Mouse (Mus musculus) megakaryocyte, embryonic 14.5 days (primary cell): ENCODE data around the gene Gm29776. TPM values are rescaled to one million over a fixed set of nuclear protein-coding genes. Genes with fewer than 3 reads are reported as not detected.

Experiments
- H3K27me3 ChIP-seq: replicated peaks from 2 replicates; pipeline ENCODE3; 2012; ENCODE audit warnings: inconsistent platforms
- H3K36me3 ChIP-seq: replicated peaks from 2 replicates; pipeline ENCODE3; 2012; ENCODE audit warnings: low read length, inconsistent platforms, mixed read lengths
- H3K4me1 ChIP-seq: 2 replicates; pipeline ENCODE4 v1.6.1; 2012; ENCODE audit warnings: inconsistent platforms
- H3K4me3 ChIP-seq: replicated peaks from 2 replicates; pipeline ENCODE3; 2012; ENCODE audit warnings: moderate library complexity, mild to moderate bottlenecking, inconsistent platforms
- H3K9me3 ChIP-seq: 2 replicates; pipeline ENCODE4 v1.6.1; 2012; ENCODE audit warnings: inconsistent platforms
- FLI1 ChIP-seq: IDR thresholded peaks from 2 replicates; pipeline ENCODE4 v1.6.1; 2012; ENCODE audit warnings: low read length, inconsistent platforms, mixed read lengths
- GATA1 ChIP-seq: IDR thresholded peaks from 3 replicates; pipeline ENCODE4 v1.6.1; 2012; ENCODE audit warnings: mixed read lengths, low read length, inconsistent platforms, borderline replicate concordance
- polyA plus RNA-seq: library from polyadenylated mRNA; stranded (reverse); fragments of >175 nt; gene quantifications from 2 replicates; pipeline ENCODE4 v1.2.3, GENCODE M21; 2012; ENCODE audit warnings: low replicate concordance; ENCODE audit not compliant: insufficient read depth

Gm29776 gene
- polyA plus RNA-seq, 1 experiment = not detected

DNA sequence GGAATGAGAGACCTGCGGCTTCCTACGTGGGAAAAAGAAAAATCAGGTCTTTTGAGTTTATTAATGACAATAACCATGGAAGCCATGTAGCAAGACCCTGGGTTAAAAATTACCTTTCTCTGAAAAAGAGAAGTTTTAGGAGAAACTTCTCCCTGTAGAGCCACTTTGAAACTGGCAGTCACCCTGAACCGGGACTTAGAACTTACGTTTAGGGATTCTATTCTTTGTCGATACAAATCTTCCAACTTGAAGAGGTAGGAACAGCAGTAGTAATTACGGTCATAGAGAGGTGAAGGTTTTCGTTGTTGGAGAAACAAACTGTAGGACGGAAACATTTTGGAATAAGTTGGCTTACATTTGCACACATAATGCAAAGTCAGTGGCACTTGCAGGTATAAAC lies 11.4 kb downstream of the Gm29776 start:
- Histone ChIP-seq H3K27me3 (no peaks in the 10 kb centered on the region), H3K4me1 (peaks cover 52% of the 10 kb centered on the region), H3K9me3 (no peaks in the 10 kb centered on the region), H3K36me3 (peaks cover 45% of the 10 kb centered on the region), H3K4me3 (peak overlapping the region; percentile 100)
- TF ChIP-seq FLI1 (no peak), GATA1 (no peak)

DNA sequence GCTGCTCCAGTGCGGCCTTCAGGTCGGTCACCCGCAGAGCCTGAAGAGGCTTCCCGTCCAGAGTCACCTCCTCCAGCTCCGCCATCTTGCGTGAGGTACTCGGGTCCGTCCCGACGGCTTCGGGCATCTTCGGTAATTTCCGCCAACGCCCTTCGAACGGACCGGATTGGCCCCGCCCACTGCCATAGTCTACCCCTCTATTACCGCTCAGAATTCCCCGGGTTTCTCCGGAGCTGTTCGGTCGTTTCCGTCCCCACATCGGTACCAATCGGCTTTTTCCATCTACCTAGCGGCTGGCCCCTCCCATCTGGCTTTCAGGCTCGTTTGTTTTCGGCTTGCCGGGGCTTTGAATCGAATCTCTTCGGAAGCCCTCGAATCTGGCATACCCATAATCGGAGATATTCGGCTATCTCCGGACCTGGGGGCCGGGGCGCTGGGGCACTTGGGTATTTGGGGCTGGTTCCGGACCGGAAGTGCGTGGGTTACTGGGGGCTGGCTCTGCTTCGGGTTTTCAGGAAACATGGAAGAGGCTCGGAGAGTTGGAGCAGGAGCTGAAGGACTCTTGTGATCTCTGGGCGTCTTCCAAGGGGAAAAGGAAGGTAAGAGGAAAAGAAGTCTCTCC lies 12.0 kb downstream of the Gm29776 start, which contains the start of gene Acin1:
Gene Acin1 (minus strand): TSS at position 410 of the 622 bp plus-strand sequence.
- TF ChIP-seq FLI1 (peak; percentile 38; the same call in 1 of the 2 replicates), GATA1 (no peak)
- Histone ChIP-seq H3K27me3 (no peaks in the 10 kb centered on the region), H3K36me3 (peaks cover 51% of the 10 kb centered on the region), H3K4me3 (peak within 1 kb of the TSS; percentile 100), H3K4me1 (peaks cover 58% of the 10 kb centered on the region), H3K9me3 (no peaks in the 10 kb centered on the region)

GRCm38 (mm10) chr14:54686063-54686521 lies 12.5 kb downstream of the Gm29776 start, which contains the start of gene 1700123O20Rik:
Gene 1700123O20Rik, plus strand, starts transcription at chr14:54686216.
- Histone ChIP-seq H3K36me3 (peaks cover 52% of the 10 kb centered on the region), H3K9me3 (no peaks in the 10 kb centered on the region), H3K4me1 (peaks cover 59% of the 10 kb centered on the region), H3K4me3 (peak within 1 kb of the TSS; percentile 100), H3K27me3 (no peaks in the 10 kb centered on the region)
- TF ChIP-seq FLI1 = no peak
- no peak for TF ChIP-seq GATA1

GRCm38 (mm10) chr14:54685471-54685870 lies 13.2 kb downstream of the Gm29776 start:
- TF ChIP-seq FLI1 = no peak
- TF ChIP-seq GATA1 = no peak
- H3K4me3 ChIP-seq = peak overlapping the region; percentile 100
- peaks cover 59% of the 10 kb centered on the region for H3K4me1 ChIP-seq
- no peaks in the 10 kb centered on the region for H3K27me3 ChIP-seq
- H3K36me3 ChIP-seq = peaks cover 50% of the 10 kb centered on the region
- H3K9me3 ChIP-seq = no peaks in the 10 kb centered on the region

DNA sequence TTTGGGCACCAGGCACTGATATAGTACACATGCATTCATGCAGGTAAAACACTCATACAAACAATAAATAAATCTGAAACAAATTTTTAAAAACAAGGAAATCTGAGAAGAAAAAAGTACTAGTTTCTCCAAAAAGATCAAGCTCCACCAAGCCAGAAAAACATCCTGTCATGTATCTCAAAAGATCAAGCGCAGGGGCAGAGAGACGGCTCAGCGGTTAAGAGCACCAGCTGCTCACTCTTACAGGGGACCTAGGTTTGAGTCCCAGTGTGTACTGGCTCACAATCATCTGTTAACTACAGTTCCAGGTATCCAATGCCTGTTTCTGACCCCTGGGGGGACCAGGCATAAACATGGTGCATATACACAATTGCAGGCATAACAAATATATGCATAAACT lies 16.2 kb downstream of the Gm29776 start:
- peaks cover 55% of the 10 kb centered on the region for H3K36me3 ChIP-seq
- no peak for TF ChIP-seq GATA1
- TF ChIP-seq FLI1 = no peak
- H3K9me3 ChIP-seq = no peaks in the 10 kb centered on the region
- H3K27me3 ChIP-seq = no peaks in the 10 kb centered on the region
- H3K4me3 ChIP-seq = no peak overlapping the region
- H3K4me1 ChIP-seq = peaks cover 41% of the 10 kb centered on the region

DNA sequence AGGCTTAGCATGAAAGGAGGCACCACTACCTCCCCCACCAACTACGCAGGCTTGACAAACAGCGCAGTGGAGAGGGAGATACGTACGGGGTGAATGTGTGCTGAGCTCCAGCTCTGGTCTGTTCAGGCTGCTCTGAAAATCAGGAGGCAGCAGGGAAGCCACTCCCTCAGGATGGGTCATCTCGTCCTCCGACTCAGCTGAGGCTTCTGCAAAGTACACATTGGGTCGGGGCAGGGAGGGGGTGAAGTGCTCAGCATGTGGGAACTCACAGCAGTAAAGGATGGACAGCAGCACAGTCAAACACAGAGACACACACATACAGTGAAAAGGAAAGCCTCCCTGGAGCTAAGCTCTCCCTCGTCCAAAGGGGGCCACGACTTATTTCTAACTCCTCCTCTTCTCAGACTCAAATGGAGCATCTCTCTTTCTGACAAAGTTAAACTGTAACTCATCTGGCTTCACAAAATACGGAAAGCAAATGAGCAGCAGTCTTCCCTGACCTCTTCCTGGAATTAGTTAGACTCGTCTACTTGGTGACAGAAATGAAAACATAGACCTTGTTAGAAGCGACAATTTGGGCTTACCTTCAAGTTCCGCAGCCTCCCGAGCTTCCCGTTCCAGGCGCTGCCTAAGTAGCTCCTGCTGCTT lies 19.9 kb downstream of the Gm29776 start:
- H3K27me3 ChIP-seq = no peaks in the 10 kb centered on the region
- no peaks in the 10 kb centered on the region for H3K9me3 ChIP-seq
- peaks cover 87% of the 10 kb centered on the region for H3K36me3 ChIP-seq
- no peak overlapping the region for H3K4me3 ChIP-seq
- peaks cover 26% of the 10 kb centered on the region for H3K4me1 ChIP-seq
- TF ChIP-seq FLI1 = no peak
- TF ChIP-seq GATA1 = no peak

GRCm38 (mm10) chr14:54676290-54676689 lies 22.3 kb downstream of the Gm29776 start:
- no peak for TF ChIP-seq FLI1
- no peak for TF ChIP-seq GATA1
- Histone ChIP-seq H3K4me3 (no peak overlapping the region), H3K27me3 (no peaks in the 10 kb centered on the region), H3K4me1 (peaks cover 5% of the 10 kb centered on the region), H3K36me3 (peaks cover 88% of the 10 kb centered on the region), H3K9me3 (no peaks in the 10 kb centered on the region)

DNA sequence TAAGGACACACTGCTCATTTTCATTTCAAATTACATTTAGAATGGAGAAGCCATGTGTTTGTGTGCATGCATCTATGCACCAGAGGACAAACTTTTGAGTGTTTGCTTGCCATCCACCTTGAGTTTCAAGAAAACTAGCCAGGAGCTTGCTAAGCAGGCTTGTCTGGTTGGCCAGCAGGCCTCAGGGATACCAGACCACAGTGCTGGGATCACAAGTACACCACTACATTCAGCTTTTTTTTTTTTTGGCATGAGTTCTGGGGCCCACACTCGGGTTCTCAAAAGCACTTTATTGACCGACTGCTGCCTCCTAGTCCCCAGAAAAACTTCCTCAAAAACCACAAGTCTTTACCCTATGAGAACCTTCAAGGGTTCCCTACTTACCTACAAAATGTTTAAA lies 24.3 kb downstream of the Gm29776 start:
- Histone ChIP-seq H3K4me3 (no peak overlapping the region), H3K9me3 (no peaks in the 10 kb centered on the region), H3K4me1 (peaks cover 5% of the 10 kb centered on the region), H3K36me3 (peaks cover 91% of the 10 kb centered on the region), H3K27me3 (no peaks in the 10 kb centered on the region)
- TF ChIP-seq FLI1 (no peak), GATA1 (no peak)

DNA sequence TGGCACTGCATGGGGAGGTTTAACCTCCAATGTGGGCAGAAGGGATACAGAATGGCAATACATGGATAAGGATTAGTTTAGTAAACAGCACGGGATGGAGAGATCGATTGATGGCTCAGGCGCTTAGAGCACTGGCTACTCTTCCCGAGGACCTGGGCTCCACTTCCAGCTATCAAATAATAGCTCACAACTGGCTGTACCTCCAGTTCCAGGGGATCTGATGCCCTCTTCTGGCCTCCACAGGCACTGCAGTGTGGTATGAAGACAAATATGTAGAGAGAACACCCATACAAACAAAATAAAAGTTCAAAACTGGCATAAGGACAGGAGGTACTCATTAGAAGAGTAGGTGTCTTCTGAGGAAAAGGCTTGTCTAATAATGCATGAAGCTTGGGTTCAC lies 29.3 kb downstream of the Gm29776 start:
- no peaks in the 10 kb centered on the region for H3K27me3 ChIP-seq
- H3K36me3 ChIP-seq = peaks cover 89% of the 10 kb centered on the region
- H3K9me3 ChIP-seq = no peaks in the 10 kb centered on the region
- no peaks in the 10 kb centered on the region for H3K4me1 ChIP-seq
- TF ChIP-seq FLI1 (no peak), GATA1 (no peak)
- H3K4me3 ChIP-seq = no peak overlapping the region
